Mouse (Mus musculus) myocyte (in vitro differentiated cells): ENCODE measurements around the gene Slc38a10. TPM values are rescaled to one million over a fixed set of nuclear protein-coding genes. Genes with fewer than 3 reads are reported as not detected.

Experiments
- H3K27me3 ChIP-seq: one replicate; pipeline ENCODE4 v1.6.1; 2011; ENCODE audit not compliant: control insufficient read depth, insufficient read depth, insufficient read length
- H3K36me3 ChIP-seq: one replicate; pipeline ENCODE4 v1.6.1; 2011; ENCODE audit not compliant: control insufficient read depth, insufficient read depth
- H3K4me2 ChIP-seq: one replicate; pipeline ENCODE4 v1.6.1; 2011; ENCODE audit warnings: low read depth, control low read depth
- H3K4me3 ChIP-seq: one replicate; pipeline ENCODE4 v1.5.1; 2011; ENCODE audit warnings: mild to moderate bottlenecking, control low read depth, moderate library complexity
- H3K79me2 ChIP-seq: one replicate; pipeline ENCODE4 v1.6.1; 2011; ENCODE audit not compliant: control insufficient read depth, insufficient read depth
- H3ac ChIP-seq: one replicate; pipeline ENCODE4 v1.6.1; 2011; ENCODE audit not compliant: control insufficient read depth, insufficient read length
- CEBPB ChIP-seq: IDR thresholded peaks from 2 replicates; pipeline ENCODE4 v1.6.1; 2011; ENCODE audit warnings: mild to moderate bottlenecking, moderate library complexity; ENCODE audit not compliant: poor library complexity, insufficient read depth, severe bottlenecking
- E2F4 ChIP-seq: IDR thresholded peaks from one replicate; pipeline ENCODE4 v1.6.1; 2011; ENCODE audit warnings: mild to moderate bottlenecking, control low read depth, moderate library complexity; ENCODE audit not compliant: insufficient read depth
- MAX ChIP-seq: IDR thresholded peaks from one replicate; pipeline ENCODE4 v1.6.1; 2011; ENCODE audit warnings: low read depth, mild to moderate bottlenecking, control low read depth
- MYOD1 ChIP-seq, 3 experiments: IDR thresholded peaks; one replicate each; pipeline ENCODE4 v1.6.1; 2011; ENCODE audit warnings: control low read depth in 2 of 3, low read depth in 2 of 3, mild to moderate bottlenecking in 2 of 3, moderate library complexity in 1 of 3; ENCODE audit not compliant: insufficient read length in 2 of 3, control insufficient read depth in 1 of 3
- MYOG ChIP-seq, 3 experiments: IDR thresholded peaks; one replicate each; pipeline ENCODE4 v1.6.1; 2011; ENCODE audit warnings: control low read depth in 2 of 3, low read depth in 2 of 3, mild to moderate bottlenecking in 2 of 3; ENCODE audit not compliant: insufficient read length in 2 of 3, control insufficient read depth in 1 of 3, insufficient read depth in 1 of 3
- POLR2A ChIP-seq: IDR thresholded peaks from one replicate; pipeline ENCODE4 v1.6.1; 2011; ENCODE audit warnings: low read depth, mild to moderate bottlenecking, control low read depth, moderate library complexity; ENCODE audit not compliant: insufficient read length
- POLR2AphosphoS2 ChIP-seq: IDR thresholded peaks from one replicate; pipeline ENCODE4 v1.6.1; 2011; ENCODE audit warnings: low read depth, control low read depth; ENCODE audit not compliant: insufficient read length
- REST ChIP-seq: IDR thresholded peaks from one replicate; pipeline ENCODE4 v1.6.1; 2011; ENCODE audit warnings: mild to moderate bottlenecking, control low read depth, moderate library complexity; ENCODE audit not compliant: insufficient read depth, insufficient read length
- SRF ChIP-seq: IDR thresholded peaks from one replicate; pipeline ENCODE4 v1.6.1; 2011; ENCODE audit warnings: low read depth; ENCODE audit not compliant: control insufficient read depth, insufficient read length
- TCF12 ChIP-seq: IDR thresholded peaks from one replicate; pipeline ENCODE4 v1.6.1; 2011; ENCODE audit warnings: mild to moderate bottlenecking, control low read depth; ENCODE audit not compliant: poor library complexity, insufficient read depth, severe bottlenecking
- TCF3 ChIP-seq: IDR thresholded peaks from one replicate; pipeline ENCODE4 v1.6.1; 2011; ENCODE audit warnings: low read depth, control low read depth; ENCODE audit not compliant: insufficient read length
- USF1 ChIP-seq: IDR thresholded peaks from one replicate; pipeline ENCODE4 v1.6.1; 2011; ENCODE audit warnings: low read depth, mild to moderate bottlenecking, control low read depth, moderate library complexity
- polyA plus RNA-seq: library from polyadenylated mRNA; unstranded; fragments of >200 nt; fragmentation: generic; extraction: Trizol; gene quantifications from one replicate; pipeline ENCODE4 v1.2.1, GENCODE M21; 2012; ENCODE audit warnings: missing spikeins

Slc38a10 gene
- polyA plus RNA-seq, 1 experiment = 97.9 TPM

DNA sequence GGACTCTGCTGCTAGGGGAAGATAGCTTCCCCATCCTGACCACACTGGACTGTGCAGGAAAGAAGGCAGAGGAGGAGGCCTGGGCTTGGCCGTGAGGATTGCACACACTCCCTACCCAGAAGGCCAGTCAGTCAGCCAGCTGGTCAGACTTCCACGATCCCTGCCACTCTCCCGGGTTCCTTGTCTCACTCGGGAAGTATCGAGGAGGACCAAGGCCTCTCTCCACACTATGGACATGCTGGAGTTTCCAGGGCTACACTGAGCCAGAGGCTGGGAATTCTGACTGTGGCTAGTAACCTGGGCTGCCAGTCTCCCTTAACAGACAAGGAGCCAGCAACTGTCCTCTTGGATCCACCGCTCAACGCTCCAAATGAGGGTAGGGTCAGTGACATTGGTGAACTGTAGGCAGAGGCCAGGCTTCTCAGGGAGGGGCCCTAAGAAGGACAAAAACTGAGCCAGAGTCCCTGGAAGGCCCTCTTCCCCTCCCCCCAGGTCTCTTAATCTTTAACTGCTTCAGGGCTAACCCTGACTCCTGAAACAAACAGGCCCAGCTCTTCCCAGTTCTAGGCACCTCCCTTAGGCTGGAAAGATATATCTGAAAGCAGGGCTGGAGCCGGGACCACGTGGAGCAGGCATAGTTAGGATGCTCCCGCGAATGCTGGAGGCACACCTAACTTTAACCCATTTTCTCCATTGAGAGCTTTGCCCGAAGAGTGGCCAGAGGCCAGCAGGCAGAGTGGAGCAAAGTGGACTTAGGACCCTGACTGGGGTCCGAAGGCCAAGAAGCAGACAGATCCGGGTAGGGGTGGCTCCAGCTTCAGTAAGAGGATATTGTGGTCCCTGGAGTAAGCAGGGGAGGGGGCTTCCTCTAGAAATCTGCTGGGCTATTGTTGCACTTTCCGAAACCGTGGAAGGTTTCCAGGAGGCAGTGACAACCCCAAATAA lies 33.5 kb upstream of the Slc38a10 start:
- no peaks in the 10 kb centered on the region for H3K36me3 ChIP-seq
- peak overlapping the region; percentile 96 for H3K4me2 ChIP-seq
- peak overlapping the region; percentile 96 for H3K4me3 ChIP-seq
- H3K79me2 ChIP-seq = peaks cover 25% of the 10 kb centered on the region
- no peaks in the 10 kb centered on the region for H3K27me3 ChIP-seq
- TF ChIP-seq POLR2AphosphoS2 (peak; percentile 26), USF1 (no peak)
- H3ac ChIP-seq = no peak overlapping the region

- Histone ChIP-seq H3K27me3 (no peaks in the 10 kb centered on the region), H3K4me3 (no peak overlapping the region), H3K79me2 (peaks cover 20% of the 10 kb centered on the region), H3K4me2 (no peak overlapping the region), H3K36me3 (no peaks in the 10 kb centered on the region), H3ac (no peak overlapping the region)
- TF ChIP-seq MYOG (IDR thresholded peaks at IDR 0.05; ENCODE audit: control insufficient read depth in 1 of 3, insufficient read depth in 1 of 3, insufficient read length in 2 of 3, low read depth in 2 of 3) = peak in 1 of 3 experiments; percentile 51
- TF ChIP-seq TCF3 = no peak
Measured at GRCm38 (mm10) chr11:120183708-120184107, 32.6 kb upstream of the Slc38a10 start.

DNA sequence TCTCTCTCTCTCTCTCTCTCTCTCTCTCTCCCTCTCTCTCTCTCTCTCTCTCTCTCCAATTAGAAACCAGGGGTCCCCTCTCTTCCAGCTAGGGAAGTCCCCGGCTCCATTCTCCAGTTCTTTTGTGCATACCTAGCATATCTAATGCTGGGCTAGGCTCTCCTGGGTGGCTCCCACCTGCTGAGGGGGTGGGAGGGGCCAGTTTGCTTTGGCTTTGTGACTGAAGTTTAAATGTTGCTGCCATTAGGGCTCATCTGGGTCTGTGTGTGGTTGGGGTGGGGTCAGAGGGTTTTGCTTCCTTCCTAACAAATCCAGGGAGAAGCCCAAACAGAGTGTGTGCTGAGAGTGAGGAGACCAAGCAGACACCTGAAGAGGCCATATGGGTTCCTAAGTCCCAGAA lies 32.0 kb upstream of the Slc38a10 start:
- TF ChIP-seq REST (no peak), TCF12 (no peak)
- Histone ChIP-seq H3K36me3 (no peaks in the 10 kb centered on the region), H3K4me3 (no peak overlapping the region), H3ac (no peak overlapping the region), H3K27me3 (no peaks in the 10 kb centered on the region), H3K4me2 (no peak overlapping the region), H3K79me2 (peaks cover 15% of the 10 kb centered on the region)

GRCm38 (mm10) chr11:120182396-120183030 lies 31.4 kb upstream of the Slc38a10 start:
- H3K4me3 ChIP-seq = no peak overlapping the region
- TF ChIP-seq REST (no peak), POLR2A (no peak)
- no peak overlapping the region for H3K4me2 ChIP-seq
- H3K27me3 ChIP-seq = no peaks in the 10 kb centered on the region
- peaks cover 8% of the 10 kb centered on the region for H3K79me2 ChIP-seq
- H3ac ChIP-seq = no peak overlapping the region
- no peaks in the 10 kb centered on the region for H3K36me3 ChIP-seq

- no peaks in the 10 kb centered on the region for H3K27me3 ChIP-seq
- no peak overlapping the region for H3K4me2 ChIP-seq
- no peak overlapping the region for H3K4me3 ChIP-seq
- H3ac ChIP-seq = no peak overlapping the region
- no peaks in the 10 kb centered on the region for H3K79me2 ChIP-seq
- TF ChIP-seq MYOG (IDR thresholded peaks at IDR 0.05; ENCODE audit: control insufficient read depth in 1 of 3, insufficient read depth in 1 of 3, insufficient read length in 2 of 3, low read depth in 2 of 3) (peak in 1 of 3 experiments; percentile 54), SRF (no peak), MYOD1 (IDR thresholded peaks at IDR 0.05; ENCODE audit: control insufficient read depth in 1 of 3, insufficient read length in 2 of 3, low read depth in 2 of 3) (peak in 1 of 3 experiments; percentile 22)
- H3K36me3 ChIP-seq = no peaks in the 10 kb centered on the region
Measured at GRCm38 (mm10) chr11:120181379-120181778, 30.2 kb upstream of the Slc38a10 start.

GRCm38 (mm10) chr11:120179374-120179773 lies 28.2 kb upstream of the Slc38a10 start:
- TF ChIP-seq USF1 (no peak), E2F4 (no peak), TCF3 (no peak), CEBPB (no peak), POLR2AphosphoS2 (no peak), MAX (no peak), REST (no peak), MYOD1 (IDR thresholded peaks at IDR 0.05; ENCODE audit: control insufficient read depth in 1 of 3, insufficient read length in 2 of 3, low read depth in 2 of 3) (no peak), TCF12 (no peak), POLR2A (no peak), SRF (no peak), MYOG (IDR thresholded peaks at IDR 0.05; ENCODE audit: control insufficient read depth in 1 of 3, insufficient read depth in 1 of 3, insufficient read length in 2 of 3, low read depth in 2 of 3) (no peak)
- no peaks in the 10 kb centered on the region for H3K36me3 ChIP-seq
- no peak overlapping the region for H3K4me3 ChIP-seq
- H3K79me2 ChIP-seq = no peaks in the 10 kb centered on the region
- no peaks in the 10 kb centered on the region for H3K27me3 ChIP-seq
- no peak overlapping the region for H3ac ChIP-seq
- no peak overlapping the region for H3K4me2 ChIP-seq
